Mouse (Mus musculus) embryo, embryonic 9.5 days (tissue): ENCODE measurements around the gene Pccb.

Experiments
- DNase-seq: peaks from one replicate; pipeline ENCODE4 v3.0.0-alpha.2; 2017; ENCODE audit errors: extremely low spot score

Gene Pccb

DNA sequence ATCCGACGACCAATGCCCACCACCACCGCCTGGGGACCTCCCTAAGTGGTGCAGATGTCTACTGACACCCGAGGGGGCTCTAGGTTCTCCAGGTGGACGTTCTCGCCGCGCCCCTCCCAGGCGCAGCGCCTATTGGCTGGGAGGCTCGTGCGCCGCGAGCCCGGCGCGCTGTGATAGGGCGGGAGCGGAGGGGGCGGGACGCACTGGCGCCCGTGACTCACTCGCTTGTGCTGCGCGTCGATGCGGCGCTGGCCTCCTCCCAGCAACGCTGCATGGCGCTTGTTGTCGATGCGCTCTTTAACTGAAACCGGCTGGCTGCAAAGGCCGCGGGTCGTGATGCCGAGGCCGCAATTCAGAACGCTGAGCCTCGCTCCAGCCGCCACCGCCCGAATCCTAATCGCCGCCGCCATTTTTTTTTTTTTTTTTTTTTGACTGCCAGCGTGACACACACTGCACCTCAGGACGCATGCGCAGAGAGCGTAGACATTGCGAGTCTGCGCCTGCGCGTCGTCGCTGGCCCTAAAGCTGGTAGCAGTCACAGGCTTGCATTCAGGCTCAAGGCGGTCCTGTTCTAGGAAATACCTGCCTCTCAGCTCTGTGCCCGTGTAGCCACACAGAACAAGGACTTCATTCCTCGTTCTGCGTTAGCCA lies at the start of gene Pccb:
Gene Pccb, minus strand, starts transcription at position 451 of the 651 bp plus-strand sequence.
- DNase-seq = peak; percentile 93

DNA sequence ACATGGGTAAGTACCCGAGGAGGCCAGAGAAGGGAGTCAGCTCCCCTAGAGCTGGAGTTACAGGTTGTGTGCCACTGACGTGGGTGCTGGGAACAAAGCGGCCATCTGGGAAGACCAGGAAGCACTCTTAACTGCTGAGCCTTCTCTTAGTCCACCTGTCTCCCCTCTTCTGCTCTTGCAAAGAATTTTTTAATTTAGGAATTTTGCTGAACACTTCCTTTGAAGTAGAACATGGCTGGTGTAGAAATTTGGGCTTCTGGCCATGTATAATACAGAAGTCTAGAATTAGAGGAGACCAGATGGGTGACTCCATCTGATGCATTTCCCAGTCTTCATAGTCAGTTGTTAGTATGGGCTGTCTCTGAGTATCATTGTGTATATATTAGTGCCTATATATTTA lies 49.0 kb upstream of the Pccb start:
- no peak for DNase-seq

DNA sequence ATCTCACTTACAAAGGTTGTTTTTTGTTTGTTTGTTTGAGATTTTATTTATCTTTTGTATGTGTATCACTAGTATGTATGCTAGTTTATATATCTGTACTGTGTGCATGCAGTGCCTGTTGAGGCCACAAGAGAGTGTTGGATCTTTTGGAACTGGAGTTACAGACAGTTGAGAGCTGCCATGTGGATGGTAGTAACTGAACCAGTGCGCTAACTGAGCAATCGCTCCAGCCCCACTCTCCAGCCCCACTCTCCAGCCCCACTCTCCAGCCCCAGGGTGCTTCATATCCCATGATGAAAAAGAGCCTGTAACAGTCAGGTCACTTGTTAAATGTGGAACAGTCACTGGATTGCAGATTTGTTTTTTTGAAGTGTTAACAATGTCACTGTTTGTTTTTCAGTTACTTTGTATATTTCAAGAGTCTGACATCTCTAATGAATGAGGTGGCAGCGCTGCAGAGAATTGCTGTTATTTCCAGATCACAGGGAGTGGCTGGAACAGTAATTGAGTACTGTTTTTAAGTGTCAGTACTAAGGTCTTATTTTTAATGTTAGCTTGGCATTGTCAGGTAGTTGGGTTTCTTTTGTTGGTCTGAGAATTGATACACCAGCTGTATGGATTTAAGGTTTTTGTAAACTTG lies 45.5 kb upstream of the Pccb start:
- no peak for DNase-seq

DNA sequence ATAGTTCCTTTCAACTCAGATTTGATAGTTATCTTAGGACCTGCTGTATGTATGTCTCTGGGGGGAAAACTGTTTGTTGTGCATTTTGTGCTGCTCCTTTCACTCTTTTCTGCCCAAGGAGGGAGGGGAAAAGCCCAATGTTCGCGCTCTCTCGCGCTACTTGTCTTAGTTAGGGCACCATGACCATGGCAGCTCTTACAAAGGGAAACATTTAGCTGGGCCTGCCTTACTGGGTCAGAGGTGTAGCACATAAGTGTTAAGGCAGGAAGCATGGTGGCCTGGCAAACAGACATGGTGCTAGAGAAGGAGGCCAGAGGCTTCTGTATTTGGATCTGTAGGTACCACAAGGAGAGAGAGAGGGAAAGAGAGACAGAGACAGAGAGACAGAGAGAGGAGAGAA lies 43.9 kb upstream of the Pccb start:
- no peak for DNase-seq

DNA sequence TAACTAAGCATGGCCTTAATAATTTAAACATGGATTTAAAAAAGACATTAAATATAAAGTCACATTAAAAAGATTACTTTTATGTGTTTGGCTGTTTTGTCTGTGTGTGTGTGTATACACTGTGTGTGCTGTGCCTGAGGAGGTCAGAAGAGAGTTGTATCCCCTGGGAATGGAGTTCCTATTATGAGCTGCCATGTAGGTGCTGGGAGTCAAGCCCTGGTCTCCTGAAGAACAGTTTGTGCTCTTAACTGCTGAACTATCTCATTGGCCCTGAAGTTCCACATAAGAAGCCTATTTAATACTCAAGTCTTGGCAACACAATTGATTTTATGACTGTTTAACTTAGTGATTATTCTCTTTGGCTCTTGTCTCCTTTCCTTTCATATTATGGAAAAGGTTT lies 42.8 kb upstream of the Pccb start:
- no peak for DNase-seq

DNA sequence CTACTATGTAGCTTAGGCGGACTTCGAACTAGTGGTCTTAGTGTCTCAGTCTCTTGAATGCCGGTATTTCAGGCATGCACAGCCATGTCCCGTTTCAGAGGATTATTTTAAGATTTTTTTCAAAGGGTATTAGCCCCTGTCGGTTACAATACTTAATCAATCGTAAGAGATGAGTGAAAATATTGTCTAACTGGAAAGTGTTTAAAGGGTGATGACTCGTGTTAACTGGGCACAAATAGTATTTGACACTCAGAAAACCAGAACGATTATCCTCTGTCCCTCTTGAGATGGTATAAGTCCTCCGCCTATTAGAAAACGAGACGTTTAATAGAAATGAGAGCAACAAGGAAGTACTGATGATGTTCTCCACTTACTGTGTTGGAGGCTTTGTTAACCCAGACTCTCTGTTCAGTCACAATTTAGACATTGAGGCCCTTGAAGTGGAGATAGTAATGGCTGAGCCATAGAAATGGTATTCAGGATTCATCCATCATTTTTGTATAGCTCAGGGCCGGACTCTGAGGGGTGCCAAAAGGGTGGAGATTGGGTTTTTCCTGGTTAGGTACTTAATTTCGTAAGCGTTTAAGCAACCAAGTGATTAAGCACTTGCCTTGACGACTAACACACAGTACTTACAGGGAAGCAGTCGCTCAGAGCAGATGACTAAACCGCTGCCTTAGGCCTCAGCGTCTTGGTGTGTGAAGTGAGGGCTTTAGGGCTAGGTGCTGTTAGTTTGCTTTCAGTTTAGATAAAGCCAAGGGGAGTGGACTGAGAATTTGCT lies 41.6 kb upstream of the Pccb start:
- DNase-seq = peak; percentile 28

DNA sequence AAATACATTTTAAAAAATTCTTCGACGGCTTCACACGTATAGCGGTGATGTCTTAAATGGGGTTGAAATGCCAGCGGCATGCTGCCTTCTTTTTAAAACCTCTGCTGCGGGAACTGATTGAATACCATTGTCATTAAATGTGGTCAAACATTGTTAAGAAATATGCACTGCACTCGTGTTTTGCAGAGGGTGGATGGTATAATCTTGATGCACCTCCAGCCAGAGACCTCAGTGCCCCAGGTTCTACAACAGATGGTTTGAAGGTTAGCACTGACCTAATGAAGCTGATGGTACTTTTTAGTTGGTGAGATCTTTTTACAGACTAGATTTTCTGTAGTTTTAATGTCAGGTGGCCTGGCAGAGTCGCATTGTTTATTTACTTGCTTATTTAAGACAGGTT lies 41.0 kb upstream of the Pccb start:
- no peak for DNase-seq

DNA sequence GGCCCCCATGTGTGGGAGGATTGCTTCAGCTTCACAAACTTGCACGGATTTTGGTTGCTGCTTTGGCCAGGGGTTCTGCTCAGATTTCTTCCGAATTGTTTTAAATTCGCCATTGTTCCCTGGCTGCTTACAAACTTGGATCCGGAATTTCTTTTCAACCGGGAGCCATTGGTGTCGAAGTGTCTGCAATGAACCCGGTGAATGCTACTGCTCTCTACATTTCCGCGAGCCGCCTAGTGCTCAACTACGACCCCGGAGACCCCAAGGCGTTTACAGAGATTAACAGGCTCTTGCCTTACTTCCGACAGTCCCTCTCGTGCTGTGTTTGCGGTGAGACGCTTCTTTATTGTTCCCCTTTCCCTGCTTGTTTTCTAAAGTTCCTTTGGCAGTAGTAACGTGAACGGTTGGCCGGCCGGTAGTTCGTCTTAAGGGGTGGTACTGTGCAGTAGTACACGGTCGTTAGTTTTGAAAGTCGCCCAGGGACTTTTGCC lies 40.4 kb upstream of the Pccb start:
- DNase-seq = peak; percentile 55

DNA sequence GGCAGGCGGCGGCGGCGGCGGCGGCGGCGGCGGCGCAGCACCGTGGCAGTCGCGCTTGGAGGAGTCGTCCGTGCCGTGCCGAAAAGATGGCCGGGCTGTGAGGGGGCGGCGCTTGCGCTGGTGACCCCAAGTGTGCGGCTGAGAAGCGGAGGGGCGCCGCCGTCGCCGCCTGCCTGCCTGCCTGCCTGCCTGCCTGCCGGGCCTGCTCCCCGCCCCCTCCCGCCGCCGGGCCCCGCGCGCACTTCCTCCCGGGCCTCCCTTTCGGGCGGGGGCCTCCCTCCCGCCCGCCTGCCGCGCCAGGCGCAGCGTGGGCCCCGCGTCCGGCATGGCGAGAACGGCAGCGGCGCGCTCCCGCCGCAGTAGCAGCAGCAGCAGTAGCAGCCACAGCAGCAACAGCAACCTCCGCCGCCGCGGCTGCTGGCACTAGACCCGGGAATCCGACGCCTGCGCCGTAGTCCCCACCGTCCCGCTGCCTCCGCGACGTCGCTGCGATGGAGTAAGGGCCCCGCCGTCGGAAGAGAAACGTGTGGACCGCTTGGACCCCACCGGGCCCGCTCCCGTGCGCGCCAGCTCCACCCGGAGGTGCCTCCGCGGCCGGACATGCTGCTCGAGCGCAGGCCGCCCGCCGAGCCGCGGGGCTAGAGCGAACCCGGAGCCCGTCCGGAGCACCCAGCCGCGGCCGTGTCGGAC lies 39.8 kb upstream of the Pccb start:
- DNase-seq = peak; percentile 81

DNA sequence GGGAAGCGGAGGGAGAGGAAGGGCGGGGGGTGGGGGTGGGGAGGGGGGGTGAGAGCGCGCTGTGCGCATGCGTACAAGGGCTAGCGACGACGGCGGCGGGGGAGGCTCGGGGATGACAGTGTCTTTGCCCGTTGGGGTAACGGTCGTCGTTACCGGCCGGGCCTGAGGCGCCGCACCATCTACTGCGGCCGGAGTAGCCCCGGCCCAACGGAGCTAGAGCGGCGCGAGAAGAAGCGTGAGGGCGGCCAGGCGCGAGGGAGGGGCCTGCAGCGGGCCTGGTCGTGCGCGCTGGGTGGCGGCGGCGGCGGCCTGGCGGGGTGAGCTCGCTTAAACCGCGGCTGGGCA lies 39.3 kb upstream of the Pccb start, which contains the start of gene Msl2:
Gene Msl2, plus strand, starts transcription at position 115 of the 345 bp plus-strand sequence.
- DNase-seq = no peak

DNA sequence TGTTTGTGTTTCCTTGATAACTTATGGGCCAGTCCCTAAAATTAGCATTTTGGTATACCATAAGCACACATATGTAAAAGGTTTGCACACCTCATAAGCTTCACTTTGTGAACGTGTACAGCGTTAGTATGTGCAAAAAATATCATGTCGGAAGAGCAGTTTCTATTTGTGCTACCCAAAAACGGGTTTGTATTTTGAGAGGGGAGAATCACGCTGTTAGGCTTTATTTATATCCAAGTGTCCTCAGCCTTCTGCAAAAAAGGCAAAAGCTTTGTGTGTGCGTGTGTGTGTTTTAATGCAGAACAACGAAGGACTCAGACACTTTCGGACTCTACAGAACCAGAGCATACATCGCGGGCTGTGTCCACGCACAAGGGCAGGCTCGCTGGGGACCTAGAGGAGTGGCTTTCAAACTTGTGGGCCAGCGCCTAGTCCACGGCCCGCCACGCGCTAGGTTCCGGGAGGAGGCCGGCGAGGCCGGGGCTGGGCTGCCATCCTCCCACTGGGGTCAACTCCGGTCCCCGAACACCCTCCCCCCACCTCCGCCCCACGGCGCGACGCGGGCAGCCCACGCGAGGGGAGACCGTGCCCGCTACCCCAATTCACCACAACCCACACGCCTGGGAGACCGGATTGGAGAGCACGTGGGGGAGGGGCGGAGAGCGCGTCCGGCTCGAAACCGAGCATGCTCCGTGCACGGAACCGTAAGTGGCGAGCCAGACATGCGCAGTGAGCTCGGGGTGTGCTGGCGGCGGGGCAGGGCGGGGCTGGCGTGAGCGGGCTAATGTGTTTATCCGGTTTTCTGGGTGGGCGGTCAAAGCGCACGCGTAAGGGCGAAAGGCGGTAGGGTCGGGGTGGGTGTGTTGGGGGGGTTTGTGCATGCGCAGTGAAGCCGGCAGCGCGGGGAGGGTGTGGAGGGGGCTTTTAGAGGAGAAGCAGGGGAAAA lies 38.6 kb upstream of the Pccb start:
- peak; percentile 98 for DNase-seq

DNA sequence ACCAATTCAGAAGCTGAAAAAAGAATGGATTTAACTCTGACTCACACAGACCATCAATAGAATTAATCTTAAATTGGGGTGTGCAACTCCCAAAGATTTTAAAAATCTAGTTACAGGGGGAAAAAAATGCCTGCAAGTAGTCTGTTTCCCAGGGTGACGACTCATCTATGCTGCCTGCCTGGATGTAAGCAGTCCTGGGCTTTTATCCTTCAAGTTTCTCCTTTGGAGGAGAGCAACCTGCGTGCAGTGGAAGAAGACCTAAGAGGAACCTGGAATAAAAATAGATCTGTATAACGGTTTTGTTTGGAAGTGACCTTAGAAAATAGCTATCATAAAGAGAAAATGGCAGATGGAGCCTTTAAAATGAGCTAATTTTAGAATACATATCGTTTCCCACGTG lies 37.8 kb upstream of the Pccb start:
- no peak for DNase-seq

DNA sequence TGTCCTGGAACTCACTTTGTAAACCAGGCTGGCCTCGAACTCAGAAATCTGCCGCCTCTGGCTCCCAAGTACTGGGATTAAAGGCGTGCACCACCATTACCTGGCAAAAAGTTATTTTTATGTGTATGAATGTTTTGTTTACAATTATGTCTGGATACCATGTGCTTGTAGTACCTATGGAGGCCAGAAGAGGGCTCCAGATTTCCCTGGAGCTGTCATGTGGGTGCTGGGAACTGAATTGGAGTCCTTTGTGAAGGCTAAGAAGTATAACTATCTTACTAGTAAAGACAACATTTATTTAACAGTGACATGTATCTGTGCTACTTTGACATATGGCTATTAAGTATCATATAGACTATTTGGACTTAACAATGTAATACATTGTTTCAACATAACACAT lies 35.1 kb upstream of the Pccb start:
- DNase-seq = no peak

DNA sequence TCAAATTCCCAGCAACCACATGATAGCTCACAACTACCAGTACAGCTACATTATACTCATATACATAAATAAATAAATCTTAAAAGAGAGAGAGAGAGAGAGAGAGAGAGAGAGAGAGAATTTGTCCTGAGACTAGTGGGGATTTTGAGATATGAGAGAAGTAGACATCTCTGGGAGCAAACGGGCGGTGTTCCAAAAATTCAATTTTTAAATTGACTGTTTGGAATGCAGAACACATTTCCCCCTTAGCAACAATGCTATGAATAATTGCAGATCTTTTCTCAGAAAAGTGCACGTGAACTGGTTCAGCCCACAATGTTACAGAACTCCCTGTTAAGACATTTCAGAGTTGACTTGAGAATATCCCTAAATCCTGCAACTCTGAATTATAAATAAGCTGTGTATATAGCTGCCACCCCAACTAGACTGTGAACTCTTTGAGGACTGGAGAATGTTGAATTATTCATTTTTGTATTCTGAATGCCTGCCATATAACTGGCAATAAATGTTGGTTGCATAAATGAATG lies 30.4 kb upstream of the Pccb start:
- no peak for DNase-seq

DNA sequence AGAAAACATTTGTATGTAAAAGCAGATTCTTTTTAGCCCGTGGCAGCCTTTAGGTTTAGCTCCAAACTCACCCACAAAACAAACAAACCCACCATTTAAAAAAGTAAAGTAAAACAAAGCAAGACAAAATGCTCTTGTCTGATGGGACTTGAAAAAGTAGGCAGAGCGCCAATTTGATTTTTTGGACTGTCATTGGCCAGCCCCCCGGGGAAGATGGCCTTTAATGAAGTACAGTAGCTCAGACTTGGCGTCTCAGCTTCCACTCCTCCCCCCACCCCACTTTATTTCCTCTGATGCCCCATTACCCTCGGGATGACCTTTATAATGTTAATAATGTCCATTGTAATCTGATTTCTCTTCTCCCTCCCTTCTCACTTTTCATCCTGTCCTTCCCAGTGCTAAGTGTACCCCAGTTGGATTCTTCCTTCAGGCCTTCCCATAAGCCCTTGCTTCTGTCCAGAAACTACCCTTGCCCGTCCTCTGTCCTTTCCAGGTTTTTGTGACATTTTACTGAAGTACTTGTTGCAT lies 27.6 kb upstream of the Pccb start:
- no peak for DNase-seq

DNA sequence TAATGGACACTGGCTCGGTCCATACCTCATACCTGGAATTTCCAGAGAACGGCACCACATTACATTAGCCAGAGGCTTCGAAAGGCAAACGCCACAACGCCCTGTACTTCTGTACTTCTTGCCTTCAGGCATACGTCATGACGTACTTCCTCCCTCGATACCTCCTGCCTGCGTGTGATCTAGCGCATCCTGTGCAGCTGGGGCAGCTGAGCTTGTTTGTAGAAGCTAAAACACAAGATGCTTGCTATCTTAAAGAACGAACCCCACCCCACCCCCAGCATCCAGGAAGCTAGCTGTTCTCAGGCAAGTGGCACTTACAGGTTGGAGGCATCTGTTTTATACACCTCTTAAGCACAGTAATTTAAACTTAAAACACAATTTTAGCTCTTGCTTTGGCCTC lies 26.3 kb upstream of the Pccb start:
- no peak for DNase-seq

DNA sequence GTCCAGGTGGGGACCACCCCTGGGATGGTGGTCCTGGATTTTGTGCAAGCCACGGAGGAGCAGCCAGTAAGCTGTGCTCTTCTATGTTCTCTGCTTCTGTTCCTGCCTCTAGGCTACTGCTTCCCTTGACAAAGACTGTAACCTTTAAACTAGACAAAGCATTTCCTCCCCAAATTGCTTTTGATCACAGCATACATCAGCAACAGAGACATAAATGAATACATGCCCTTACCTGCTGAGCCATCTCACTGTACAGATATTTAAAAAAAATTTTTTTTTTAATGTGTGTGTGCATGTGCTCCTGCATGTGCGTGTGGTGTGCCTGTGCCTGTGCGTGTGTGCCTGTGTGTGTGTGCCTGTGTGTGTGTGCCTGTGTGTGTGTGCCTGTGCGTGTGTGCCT lies 22.5 kb upstream of the Pccb start:
- DNase-seq = no peak

DNA sequence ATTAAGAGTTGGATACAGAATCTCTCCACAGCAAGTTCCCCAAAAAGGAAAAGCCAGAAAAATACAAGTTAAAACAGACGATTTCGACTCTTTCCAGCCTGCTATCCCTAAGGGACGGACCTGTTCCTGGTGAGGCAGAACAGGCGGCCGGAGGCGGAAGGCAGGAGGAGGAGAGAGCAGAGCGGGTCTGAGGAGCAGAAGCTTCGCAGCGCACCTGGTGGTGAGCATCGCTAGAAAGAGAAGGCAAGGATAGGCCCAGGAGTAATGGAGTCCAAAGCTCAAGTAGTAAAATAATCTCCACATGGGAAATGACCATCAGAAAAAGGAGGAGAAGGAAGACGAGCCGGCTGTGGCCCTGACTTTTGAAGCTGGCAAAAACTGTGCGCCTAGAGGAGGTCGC lies 18.6 kb upstream of the Pccb start:
- DNase-seq = no peak

DNA sequence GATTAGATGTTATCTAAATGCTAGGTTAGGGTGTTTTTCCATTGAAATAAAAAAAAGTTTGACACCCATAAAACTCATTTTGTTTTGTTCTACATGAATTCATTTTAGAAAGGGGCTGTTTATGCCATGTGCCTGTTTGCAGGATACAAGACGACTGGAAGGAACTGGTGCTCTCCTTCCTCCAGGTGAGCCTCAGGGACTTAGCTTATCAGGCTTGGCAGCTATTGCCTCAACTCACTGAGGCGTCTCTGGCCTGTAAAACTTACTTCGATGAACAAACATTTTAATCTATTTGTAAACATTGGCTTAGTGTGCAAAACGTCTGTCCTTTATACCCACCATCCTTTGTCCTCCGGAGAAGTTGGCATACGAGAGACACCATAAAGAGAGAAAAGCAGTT lies 18.0 kb upstream of the Pccb start:
- no peak for DNase-seq

DNA sequence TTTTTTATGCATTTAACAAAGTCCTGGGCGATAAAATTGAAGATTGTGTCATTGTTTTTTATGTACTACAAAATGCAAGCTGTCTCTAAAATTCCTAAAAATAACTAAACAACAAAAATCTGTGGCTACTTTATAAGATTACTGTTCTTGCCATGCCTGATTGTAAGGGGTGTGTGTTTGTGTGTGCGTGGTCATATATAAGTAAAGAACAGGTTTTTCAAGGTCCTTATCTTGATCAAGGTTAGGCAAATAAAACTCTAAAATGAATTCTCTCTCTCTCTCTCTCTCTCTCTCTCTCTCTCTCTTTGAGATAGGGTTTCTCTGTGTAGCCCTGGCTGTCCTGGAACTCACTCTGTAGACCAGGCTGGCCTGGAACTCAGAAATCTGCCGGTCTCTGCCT lies 17.3 kb upstream of the Pccb start:
- no peak for DNase-seq
